Mouse (Mus musculus) adrenal gland (tissue): ENCODE data around the gene Sec14l4.

Experiments
- intact Hi-C: fragments of 180-260 bp; cut with DNase I; formaldehyde crosslinking; loops from one replicate; pipeline ENCODE4 v1.15.1; 2025

Sec14l4 gene

DNA sequence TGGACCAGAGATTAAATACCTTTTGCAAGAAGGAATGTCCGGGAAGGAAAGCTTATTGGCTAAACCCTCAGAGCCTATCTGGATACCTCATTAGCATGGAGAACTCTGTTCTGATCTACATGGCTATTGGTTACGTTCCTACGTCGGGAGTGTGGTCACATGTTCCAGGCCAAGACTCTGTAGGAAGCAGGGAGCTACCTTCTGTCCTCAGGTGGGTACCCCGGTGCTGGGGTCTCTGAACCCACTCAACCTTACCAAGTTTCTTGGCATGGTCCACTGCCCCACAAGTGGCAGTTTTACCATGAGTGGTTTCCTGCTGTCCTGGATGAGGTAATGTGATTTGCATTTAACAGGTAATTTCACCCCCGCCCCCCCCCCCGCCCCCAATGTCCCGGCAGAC is 4.2 kb upstream of the Sec14l4 start:
- intact Hi-C loops = no loop called here

DNA sequence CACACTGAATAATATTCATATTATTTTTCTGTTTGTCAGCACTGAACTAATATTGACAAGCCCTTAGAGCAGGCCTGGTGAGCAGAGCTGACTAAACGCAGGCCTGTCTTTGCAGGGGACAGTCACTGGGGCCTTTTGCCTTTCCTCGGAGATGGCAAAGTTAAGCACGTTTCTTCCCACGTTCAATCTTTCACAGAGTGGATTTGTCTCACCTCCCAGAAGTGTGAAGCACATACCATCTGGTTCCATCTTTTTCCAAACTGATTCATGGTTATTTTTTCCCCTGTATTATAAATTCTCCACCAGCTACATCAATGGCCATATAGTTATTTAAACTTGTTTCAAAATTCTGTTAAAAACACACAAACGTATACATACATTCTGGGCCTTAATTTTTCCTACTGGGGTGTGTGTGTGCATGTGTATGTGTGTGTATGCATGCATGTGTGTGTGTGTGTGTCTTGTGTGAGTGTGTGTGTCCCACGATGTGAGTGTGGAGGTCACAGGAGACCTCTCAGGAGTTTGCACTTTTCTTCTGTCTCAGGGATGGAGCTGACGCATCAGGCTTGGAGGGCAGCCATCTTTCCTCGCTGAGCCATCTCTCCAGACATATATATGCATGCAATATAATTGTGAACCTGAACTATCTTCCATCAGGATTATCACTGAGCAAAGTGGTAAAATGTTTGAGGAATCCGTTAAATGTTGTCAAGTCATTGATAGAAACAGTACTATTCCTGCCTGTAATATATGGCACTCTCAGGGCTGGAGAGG is 3.5 kb upstream of the Sec14l4 start:
- intact Hi-C loops = no loop called here

DNA sequence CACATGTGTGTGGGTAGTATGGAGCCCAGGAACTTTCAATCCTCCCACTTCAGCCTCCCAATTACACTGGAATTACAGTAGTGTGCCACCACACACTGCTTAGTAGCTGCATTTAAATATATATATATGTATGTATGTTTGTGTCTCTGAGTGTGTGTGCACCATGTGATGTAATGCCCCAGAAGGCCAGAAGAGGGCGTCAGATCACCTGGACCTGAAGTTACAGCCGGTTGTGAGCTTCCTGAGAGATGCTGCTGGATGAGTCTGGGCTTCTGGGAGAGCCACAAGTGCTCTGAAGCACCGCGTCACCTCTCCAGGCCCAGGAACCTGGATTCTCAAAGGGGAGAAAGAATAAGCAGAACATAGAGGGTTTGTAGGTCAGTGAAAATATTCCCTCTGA is 1.9 kb upstream of the Sec14l4 start:
- intact Hi-C loops = no loop called here

DNA sequence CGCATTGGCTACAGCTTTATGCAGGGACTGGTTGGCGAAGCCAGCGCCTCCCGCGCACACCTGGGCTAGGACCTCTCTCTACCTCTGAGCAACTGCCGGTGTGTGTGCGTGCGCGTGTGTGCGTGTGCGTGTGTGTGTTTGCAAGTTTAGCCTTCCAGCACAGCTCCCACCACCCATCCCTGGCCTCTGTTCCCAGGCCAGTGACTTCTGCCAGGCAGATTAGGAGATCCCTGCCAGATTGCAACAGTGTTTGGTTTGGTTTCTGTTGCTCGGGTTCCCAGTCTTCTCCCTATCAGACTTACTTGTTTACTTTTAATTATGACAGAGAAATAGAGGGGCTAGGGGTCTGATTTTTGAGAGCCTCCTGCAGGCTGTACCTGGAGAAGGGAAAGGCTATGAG is 699 bp downstream of the Sec14l4 start:
- intact Hi-C loops = no loop called here

DNA sequence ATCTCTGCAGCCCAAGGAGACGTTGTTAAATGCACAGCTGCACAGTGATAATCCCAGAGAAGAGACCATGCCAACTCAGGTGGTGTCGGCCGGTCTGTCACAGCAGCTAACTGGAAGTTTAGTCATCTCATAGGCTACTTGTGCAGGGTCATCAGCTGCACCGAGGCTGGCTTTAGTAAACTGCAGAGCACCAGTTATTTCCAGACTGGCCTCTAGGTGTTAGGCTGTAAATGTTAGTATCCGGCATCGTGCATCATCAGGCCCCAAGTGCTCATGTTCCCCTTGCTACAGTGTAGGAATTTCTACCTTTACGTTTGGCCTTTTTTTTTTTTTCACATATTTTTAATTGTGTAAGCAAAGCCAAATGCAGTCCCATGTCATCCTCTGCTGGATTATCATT is 2.2 kb downstream of the Sec14l4 start:
- intact Hi-C loops = no loop called here

DNA sequence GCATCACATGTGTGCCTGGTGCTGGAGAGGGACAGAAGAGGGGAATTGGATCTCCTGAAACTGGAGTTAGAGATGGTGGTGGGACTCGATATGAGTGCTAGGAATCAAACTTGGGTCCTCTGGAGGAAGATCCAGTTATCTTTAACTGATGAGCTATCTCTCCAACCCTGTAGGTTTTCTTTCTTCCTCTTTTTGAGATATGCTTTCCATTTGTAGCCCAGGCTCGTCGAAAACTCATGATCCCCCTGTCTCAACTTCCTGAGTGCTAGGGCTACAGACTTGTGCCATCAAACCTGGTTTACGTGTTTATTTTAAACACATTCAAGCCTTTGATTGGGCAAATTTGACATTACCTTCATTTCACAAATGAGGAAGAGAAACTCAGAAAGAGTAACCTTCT is 2.9 kb downstream of the Sec14l4 start:
- intact Hi-C loops = no loop called here

DNA sequence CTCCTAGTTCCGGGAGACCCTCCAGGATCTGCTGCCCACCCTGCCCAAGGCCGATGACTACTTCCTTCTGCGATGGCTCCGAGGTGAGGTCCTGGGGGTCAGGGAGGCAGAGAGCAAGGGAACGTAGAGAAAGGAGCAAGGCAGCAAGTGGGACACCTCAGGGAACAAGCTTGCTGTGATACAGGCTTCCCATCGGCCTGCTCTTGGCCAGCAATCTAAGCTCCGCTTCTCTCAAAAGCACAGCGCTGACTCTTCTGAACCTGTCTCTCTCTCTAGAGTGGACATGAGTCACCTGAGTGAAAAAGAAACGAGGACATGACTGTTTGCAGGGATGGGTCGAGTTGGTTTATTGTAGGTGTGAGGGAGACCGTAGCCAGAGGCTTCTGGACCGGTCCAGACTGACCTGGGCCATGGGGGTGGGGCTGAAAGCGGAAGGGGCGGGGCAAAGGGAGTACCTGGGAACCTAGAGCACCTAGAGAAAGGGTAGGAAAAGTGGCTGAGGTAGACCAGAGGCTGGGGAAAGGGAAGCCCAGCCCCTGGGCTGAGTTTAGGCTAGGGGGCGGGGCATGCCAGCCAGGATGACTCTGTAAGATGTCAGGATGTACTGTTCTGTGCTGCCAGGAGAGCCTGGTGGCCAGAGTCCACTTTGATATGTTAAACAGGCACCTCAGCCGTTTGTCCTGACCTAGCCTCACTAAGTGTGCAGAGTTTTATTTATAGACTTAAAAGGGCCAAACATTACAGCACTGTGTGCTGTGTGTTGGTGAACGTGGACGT is 4.0 kb downstream of the Sec14l4 start:
- intact Hi-C loops = no loop called here

DNA sequence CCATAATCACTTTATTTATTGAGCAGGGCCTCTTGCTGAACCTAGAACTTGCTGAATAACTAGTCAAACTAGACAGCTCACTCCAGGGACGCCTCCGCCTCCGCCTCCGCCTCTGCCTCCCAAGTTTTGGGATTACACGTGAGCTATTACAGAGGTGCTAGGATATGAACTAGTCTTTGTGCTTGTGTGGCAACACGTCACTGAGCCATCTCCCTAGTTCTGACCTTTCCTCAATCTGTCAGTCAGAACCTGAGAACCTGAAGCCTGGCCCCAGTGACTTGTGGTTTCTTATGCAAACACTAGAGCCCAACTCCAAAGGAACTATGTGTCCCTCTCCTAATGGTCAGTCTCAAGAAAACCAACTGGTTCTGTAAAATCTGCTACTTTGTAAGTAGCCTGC is 4.7 kb downstream of the Sec14l4 start:
- intact Hi-C loops = no loop called here

DNA sequence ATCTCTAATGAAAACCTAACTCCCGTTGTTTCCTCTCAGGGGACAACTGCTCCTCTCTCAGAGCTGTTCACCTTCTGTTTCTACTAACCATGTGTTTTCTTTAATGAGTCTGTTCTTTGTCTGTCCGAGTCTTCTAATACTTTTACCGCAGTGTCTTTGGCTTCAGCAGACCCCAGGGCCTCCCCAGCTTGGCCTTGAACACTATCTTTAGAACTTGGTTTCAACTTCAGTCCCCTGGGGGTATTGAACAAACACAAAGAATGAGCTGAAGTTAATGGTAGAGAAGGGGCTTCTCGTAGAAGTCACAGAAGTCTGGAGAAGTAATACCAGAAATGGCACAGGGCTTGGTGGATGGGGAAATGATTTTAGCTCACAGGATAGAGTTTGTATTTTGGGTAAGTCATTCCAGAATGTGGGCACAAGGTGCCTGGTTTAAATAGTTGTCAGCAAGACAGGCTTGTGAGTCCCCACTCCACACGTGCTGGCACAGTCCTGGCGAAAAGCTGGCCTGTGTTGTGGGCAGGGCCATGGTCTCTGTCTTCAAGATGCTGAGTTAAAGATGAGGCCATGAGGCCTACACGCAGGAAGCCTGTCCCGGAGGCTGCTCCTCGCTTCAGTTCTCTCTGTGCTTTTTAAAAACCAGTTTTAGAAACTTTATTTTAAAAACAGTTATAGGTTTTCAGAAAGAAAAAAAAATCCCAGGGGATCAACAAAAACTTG is 5.3 kb downstream of the Sec14l4 start:
- intact Hi-C loops = no loop called here

DNA sequence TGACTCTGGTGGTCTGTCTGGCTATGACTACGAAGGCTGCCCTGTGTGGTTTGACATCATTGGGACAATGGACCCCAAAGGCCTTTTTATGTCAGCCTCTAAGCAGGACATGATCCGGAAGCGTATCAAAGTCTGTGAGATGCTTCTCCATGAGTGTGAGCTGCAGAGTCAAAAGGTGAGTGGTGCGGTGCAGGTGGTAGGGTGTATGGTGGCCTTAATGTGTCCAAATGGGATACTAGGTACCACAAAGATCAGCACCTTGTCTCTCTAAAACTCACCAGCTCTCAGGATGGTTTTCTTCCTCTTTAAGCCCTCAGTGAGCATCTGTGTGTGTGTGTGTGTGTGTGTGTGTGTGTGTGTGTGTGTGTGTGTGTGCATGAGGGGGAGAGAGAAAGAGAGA is 8.7 kb downstream of the Sec14l4 start:
- intact Hi-C loops = no loop called here

DNA sequence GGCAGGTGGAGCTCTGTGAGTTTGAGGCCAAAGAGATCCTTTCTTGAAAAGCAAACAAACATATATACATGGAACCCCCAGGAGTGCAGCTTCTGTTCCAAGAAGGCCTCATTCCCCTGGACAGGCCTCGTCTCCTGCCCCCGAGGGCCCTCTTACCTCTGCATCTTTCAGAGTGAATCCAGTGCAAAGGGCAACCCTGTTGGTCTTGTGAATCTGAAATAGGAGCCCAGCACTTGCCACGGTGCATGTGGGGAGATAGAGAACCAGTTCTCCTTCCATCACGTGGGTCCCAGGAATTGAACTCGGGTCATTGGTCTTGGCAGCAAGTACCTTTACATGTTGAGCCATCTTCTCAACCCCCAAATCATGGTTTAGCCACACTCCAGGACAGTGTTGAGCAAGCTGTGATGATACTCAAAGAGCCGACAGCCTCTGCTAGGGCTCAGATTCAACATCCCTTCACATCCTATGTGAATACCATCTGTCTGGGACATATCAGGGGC is 9.9 kb downstream of the Sec14l4 start:
- intact Hi-C loops = no loop called here

DNA sequence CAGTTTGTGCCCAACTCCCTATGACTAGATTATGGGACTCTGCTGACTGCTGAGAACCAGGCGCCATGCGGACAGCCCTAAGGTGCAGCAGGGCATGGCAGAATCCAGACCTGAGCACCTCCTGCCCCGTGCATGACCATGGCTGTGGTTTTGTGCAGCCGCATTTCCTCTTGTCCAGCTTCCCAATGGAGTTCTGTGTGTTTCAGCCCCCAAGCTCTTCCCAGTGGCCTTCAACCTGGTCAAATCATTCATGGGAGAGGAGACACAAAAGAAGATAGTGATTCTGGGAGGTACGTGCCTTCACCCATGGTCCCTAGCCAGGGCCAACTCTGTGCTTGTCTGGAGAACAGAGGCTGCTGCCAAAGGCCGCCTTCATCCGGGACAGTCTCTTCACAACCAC is 11.8 kb downstream of the Sec14l4 start:
- intact Hi-C loops = no loop called here

DNA sequence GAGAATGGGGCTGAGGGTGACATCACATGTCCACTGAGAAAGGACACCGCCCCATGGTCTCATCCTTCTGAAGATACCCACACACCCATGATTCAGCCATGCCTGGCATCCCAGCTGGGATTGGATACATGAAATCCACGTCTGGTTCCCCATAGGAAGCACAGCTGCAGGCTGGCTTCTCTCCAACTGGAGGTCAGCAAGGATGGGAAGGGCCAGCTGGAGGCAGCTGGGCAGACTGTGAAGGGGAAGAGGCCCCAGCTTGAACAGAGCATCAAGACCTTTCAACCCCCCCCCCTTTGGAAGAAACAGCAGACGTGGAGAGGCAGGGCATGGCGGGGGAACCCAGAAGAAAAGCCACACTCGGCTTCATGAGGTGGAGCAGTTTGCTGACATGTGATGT is 15.3 kb downstream of the Sec14l4 start:
- intact Hi-C loops = loop anchor here (5.0 kb wide), 1 partner anchor 36 kb away; no protein-coding TSS in a partner anchor

DNA sequence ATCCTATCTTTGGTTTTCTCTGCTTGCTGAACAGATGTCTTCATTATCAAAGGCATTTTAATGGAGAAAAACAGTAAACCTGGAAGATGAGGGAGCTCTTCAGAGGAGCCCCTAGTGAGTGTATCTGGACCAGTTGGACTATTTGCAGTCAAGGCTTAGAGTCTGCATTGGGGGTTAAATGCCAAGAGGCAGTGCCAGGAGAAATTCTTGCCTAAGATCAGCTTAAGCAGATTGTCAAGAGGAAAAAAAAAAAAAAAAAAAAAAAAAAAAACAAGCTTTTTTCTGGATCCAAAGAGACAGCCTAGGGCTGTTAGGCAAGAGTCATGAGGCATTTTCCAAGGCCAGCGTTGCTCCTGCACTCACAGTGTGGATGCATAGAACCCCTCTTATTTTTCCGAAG is 16.5 kb downstream of the Sec14l4 start:
- intact Hi-C loops = loop anchor here (5.0 kb wide), 1 partner anchor 35 kb away; no protein-coding TSS in a partner anchor

DNA sequence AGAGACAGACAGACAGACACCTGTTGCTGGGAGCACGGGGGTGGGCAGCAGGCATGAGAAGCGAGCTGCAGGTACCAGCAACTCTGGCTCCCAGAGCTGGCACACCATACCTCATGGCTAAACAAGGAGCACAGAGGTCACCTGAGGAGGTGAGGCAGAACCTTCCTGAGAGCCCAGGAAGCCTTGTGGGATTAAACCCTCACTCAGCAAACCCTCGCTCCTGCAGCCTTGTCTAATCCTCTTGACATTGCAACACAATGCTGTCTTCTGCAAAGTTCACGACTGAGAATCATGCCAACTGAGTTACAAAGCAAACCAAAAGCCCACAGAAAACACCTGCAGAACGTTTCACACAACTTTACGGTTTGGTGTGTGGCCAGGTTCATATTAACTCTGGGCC is 17.2 kb downstream of the Sec14l4 start:
- intact Hi-C loops = loop anchor here (5.0 kb wide), 1 partner anchor 34 kb away; no protein-coding TSS in a partner anchor

DNA sequence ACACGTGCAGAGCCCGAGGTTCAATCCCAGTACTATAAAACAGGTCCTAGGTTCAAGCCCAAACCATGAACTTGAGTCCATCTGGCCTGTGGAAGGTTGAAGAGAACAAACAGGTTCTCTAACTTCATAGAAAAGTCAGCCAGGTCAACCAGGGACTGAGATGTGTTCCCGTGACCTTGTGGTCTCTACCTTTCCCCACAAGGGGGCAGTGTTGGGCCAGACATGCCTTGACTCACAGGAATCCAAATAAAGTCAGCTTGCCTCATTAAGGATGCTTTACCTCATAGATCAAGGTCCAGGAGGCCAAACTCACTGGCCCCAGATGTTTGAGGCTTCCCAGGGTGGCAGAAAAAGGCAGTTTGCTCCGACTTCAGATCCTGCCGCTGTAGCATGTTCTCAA is 22.3 kb downstream of the Sec14l4 start:
- intact Hi-C loops = no loop called here

DNA sequence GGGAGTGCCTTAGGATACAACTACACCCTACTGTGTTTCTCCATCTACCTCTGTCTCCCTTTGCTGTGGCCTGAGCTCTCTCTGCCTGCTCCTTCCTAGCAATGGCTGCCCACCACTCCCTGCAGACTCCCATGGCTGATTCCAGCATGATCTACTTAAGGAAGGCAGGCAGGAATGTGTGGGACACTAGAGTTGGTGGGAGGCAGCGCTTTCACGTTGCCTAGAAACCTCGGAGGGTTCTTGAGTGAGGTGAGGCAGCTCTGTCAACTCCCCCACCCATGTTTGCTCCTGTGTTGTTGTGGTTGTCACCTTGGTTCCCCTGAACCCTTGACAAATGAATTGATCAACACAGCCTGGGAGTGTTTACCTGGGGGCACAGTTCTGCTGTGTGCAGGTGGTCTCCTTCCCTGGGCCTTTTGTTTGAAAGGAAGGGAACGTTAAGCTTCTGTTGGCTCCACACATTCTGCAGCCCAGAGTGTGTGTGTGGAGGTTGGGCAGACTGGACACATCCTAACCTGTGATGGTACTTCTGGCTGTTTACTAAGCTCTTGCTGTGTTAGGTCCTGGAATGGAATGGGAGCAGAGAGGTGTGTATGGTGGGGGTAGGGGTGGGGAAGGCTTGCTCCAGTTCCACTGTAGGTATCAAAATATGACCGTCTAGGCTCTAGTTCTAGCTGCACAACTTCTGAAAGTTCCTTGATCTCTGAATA is 29.8 kb downstream of the Sec14l4 start:
- intact Hi-C loops = no loop called here

DNA sequence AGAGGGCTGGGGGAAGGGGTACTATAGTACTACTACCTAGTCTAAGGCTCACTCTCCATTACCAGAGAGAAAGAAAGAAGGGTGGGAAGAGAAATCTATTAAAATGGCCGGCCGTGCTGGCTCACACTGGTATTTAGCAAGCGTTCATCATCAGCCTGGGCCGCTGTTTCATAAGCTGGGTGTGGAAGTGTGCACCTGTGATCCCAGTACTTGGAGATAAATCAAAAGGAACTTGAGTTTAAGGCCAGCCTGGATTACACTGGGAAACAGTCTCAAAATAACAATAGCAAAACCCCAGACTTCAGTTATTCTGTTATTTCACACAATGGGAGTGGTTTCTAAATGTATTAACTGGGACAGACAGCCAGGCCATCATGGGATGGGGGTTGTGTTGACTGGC is 31.3 kb downstream of the Sec14l4 start:
- intact Hi-C loops = no loop called here

DNA sequence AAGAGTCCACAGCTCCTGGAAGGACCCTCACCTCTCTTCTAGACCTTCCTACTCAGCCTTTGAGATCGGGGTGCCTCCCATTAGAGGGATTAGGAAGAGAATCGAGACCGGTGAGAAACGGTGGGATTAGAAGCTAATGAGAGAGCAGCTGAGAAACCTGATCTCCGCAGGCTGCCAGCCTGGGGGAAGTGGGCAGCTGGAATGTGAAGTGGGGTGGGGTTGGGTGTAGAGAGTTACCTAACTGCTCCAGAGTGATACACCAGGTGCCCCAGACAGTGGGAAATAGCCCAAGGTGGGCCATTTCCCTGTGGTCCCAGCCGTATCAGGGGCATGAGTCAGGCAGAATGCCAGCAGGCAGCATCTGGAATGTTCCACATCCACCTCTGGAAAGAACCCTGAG is 31.7 kb downstream of the Sec14l4 start:
- intact Hi-C loops = no loop called here

DNA sequence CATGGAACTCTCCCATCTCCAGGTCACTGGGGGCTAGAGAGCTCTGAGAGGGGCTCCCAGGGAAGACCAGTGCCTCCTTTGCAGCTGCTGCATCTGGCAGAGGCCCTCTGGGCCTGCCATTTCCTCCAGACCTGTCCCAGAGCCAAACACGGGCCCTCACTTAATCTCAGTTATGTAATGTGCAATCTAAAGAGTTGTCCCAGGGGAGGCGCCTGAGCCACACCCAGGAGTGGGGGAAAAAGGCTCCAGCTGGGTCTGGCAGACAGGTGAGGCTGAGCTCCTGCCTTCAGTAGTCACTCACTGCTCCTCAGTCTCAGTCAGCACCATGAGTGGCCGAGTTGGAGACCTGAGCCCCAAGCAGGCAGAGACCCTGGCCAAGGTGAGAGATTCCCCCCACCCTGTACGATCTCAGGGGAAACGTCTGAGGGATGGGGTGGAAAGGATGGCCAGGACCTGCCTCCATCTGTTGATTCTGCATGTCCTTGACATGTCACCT is 33.4 kb downstream of the Sec14l4 start, which contains the start of gene Sec14l3:
Sec14l3 (plus strand) TSS at position 215 of the 496 bp plus-strand sequence.
- intact Hi-C loops = no loop called here

DNA sequence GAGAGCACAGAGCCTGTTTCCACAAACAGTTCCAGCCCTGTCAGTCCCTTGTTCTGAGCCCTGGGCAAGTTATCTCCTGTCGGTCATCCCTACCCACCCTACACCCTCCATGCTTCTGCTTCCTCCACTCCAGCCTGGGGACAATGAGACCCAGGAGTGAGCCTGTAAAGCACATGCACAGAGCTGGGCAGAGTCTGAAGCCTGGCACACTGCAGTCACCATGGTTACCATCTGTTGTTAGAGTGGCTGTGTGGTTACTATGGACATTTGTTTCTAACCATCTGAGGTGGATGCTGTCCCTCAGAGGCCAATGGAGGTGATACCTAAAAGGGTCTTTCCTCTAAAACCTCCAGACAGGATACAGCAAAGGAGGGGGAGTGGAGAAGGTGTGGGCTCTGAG is 38.4 kb downstream of the Sec14l4 start:
- intact Hi-C loops = no loop called here
